Mouse (Mus musculus) left cerebral cortex, adult 18-20 months (tissue): ENCODE results near the gene Zfp335. TPM values are rescaled to one million over a fixed set of nuclear protein-coding genes. Genes with fewer than 3 reads are reported as not detected.
"Not testable (repeated sequence)": the region's sequence is repeated elsewhere in the genome, so short reads cannot be mapped to it uniquely, and the experiment has no call there.

Source experiments
- DNase-seq, 2 experiments: peaks; one replicate each; pipeline ENCODE4 v3.0.0; 2021 to 2022; ENCODE audit warnings: low spot score in 2 of 2, mixed read lengths in 1 of 2
- total RNA-seq, 2 experiments: library from RNA; stranded (reverse); gene quantifications; 2 replicates each; pipeline ENCODE4 v1.2.3; 2021

Zfp335 gene
- total RNA-seq, 2 experiments from 2014 or later: 25.0 to 25.1 TPM

- DNase-seq: no peak
These were observed 39.8 kb downstream of the Zfp335 start for GRCm38 (mm10) chr2:164871602-164872303.

GRCm38 (mm10) chr2:164868491-164868890 lies 43.1 kb downstream of the Zfp335 start:
- DNase-seq: no peak

GRCm38 (mm10) chr2:164867566-164867965 lies 44.0 kb downstream of the Zfp335 start:
- no peak for DNase-seq

- DNase-seq: no peak
These were observed 44.6 kb downstream of the Zfp335 start for GRCm38 (mm10) chr2:164866741-164867551.

- DNase-seq: no peak
These were observed 47.0 kb downstream of the Zfp335 start for GRCm38 (mm10) chr2:164864593-164864992.

- not testable (repeated sequence) for DNase-seq
These were observed 48.1 kb downstream of the Zfp335 start for GRCm38 (mm10) chr2:164863411-164863810.

- DNase-seq: no peak
These were observed 49.2 kb downstream of the Zfp335 start for GRCm38 (mm10) chr2:164862179-164862861.

GRCm38 (mm10) chr2:164861094-164861493 lies 50.5 kb downstream of the Zfp335 start:
- no peak for DNase-seq

- no peak for DNase-seq
These were observed 51.7 kb downstream of the Zfp335 start for GRCm38 (mm10) chr2:164859640-164860432.

- no peak for DNase-seq
These were observed 52.4 kb downstream of the Zfp335 start for GRCm38 (mm10) chr2:164859155-164859554.

- no peak for DNase-seq
These were observed 53.6 kb downstream of the Zfp335 start for GRCm38 (mm10) chr2:164857842-164858553.

GRCm38 (mm10) chr2:164857101-164857821 lies 54.3 kb downstream of the Zfp335 start, which contains the start of gene Pltp:
Pltp (minus strand) TSS chr2:164857711.
- no peak for DNase-seq

- DNase-seq: no peak
These were observed 55.1 kb downstream of the Zfp335 start for GRCm38 (mm10) chr2:164856309-164857100.

GRCm38 (mm10) chr2:164855572-164855971 lies 56.0 kb downstream of the Zfp335 start:
- DNase-seq: not testable (repeated sequence)

- no peak for DNase-seq
These were observed 61.5 kb downstream of the Zfp335 start for GRCm38 (mm10) chr2:164850061-164850460.

GRCm38 (mm10) chr2:164845782-164846181 lies 65.8 kb downstream of the Zfp335 start:
- DNase-seq: no peak
